Mouse (Mus musculus) liver, adult 2 months (tissue): Measurements from ENCODE around the gene Tbx10. TPM values are rescaled to one million over a fixed set of nuclear protein-coding genes. Genes with fewer than 3 reads are reported as not detected.
"Not testable (repeated sequence)": the region's sequence is repeated elsewhere in the genome, so short reads cannot be mapped to it uniquely, and the experiment has no call there.

Experiments
- DNase-seq: peaks from one replicate; pipeline ENCODE4 v3.0.0-alpha.2; 2011; ENCODE audit warnings: low read depth, low spot score; ENCODE audit errors: extremely low read depth
- H3K27ac ChIP-seq: fragments of 200-500 bp; replicated peaks from 2 replicates; pipeline ENCODE4 v1.5.1; 2012; ENCODE audit warnings: low read depth, mild to moderate bottlenecking, control low read depth, inconsistent platforms, low read length; ENCODE audit not compliant: insufficient read depth
- H3K27me3 ChIP-seq: fragments of 200-500 bp; 2 replicates; pipeline ENCODE4 v1.6.1; 2012; ENCODE audit warnings: mild to moderate bottlenecking, moderate library complexity, low read length, inconsistent platforms; ENCODE audit not compliant: control insufficient read depth, insufficient read depth
- H3K36me3 ChIP-seq: fragments of 200-500 bp; 2 replicates; pipeline ENCODE4 v1.6.1; 2012; ENCODE audit warnings: low read length, inconsistent platforms; ENCODE audit not compliant: control insufficient read depth, insufficient read depth
- H3K4me1 ChIP-seq: fragments of 200-500 bp; 2 replicates; pipeline ENCODE4 v1.6.1; 2011; ENCODE audit warnings: low read length; ENCODE audit not compliant: control insufficient read depth, insufficient read depth
- H3K4me3 ChIP-seq: fragments of 200-500 bp; 2 replicates; pipeline ENCODE4 v1.5.1; 2011; ENCODE audit warnings: low read depth, mild to moderate bottlenecking, control low read depth, low read length, moderate library complexity; ENCODE audit not compliant: insufficient read depth
- H3K79me2 ChIP-seq: fragments of 200-500 bp; 2 replicates; pipeline ENCODE4 v1.6.1; 2012; ENCODE audit warnings: inconsistent platforms, mild to moderate bottlenecking, low read length, moderate library complexity; ENCODE audit not compliant: control insufficient read depth, insufficient read depth
- H3K9ac ChIP-seq: fragments of 200-500 bp; 2 replicates; pipeline ENCODE4 v1.6.1; 2012; ENCODE audit warnings: low read depth, mild to moderate bottlenecking, control low read depth, inconsistent platforms, low read length
- CTCF ChIP-seq: fragments of 200-500 bp; IDR thresholded peaks from 2 replicates; pipeline ENCODE4 v1.5.1; 2011; ENCODE audit warnings: low read depth, low read length, control low read depth
- POLR2A ChIP-seq: fragments of 200-500 bp; IDR thresholded peaks from 2 replicates; pipeline ENCODE4 v1.6.1; 2011; ENCODE audit warnings: low read length, control low read depth; ENCODE audit not compliant: insufficient read depth; ENCODE audit errors: extremely low read depth
- WGBS: fragments of 180-500 bp; shearing (Covaris S2); methylation state at CpG from one replicate; pipeline ENCODE4 v1.1.7; 2018; 5-methylcytosine and 5-hydroxymethylcytosine counted together
- polyA plus RNA-seq: library from polyadenylated mRNA; depleted of rRNA; stranded (reverse); fragments of >200 nt; gene quantifications from 2 replicates; pipeline ENCODE4 v1.2.3, GENCODE M21; 2012
- total RNA-seq: library from RNA; depleted of rRNA; stranded (reverse); fragments of >200 nt; gene quantifications from 2 replicates; pipeline ENCODE4 v1.2.3, GENCODE M21; 2014

Gene Tbx10
- total and polyA plus RNA-seq, 2 experiments: not detected

DNA sequence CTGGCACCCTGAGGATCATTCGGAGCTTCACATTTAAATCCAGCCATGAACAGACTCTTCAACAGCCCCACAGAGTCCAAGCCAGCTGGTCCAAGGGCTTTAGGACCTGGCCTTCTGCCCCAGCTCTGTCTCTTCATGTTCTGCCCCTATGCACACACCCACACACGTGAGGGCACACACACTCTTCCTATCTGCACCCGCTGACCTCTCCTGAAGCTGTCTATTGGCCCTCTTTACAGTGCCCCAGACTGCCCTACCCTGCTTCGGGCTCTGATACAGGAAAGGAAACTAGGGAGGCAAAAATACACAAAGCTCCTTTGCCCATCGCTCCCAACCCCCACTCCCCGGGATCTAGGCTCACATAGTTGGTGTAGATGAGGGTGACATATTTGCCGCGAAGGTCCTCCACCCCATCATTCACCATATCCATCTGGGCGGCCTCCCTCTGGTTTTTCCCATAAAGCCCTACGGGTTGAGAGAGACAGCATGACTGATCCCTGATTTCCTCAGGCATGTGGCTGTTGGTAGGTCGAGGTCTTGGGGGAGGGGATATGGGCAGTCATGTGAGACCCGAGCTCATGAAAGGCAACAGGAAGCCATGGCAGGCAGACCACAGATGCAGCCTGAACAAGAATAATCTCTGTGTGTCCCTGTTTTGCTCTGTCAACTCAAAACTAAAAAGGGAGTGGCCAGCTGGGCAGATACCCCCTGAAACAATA lies 43.9 kb downstream of the Tbx10 start:
- WGBS: 19% methylated on average over 12 of the region's 12 CpGs
- Histone ChIP-seq H3K27me3 (no peaks in the 10 kb centered on the region), H3K4me3 (peak overlapping the region; percentile 59), H3K9ac (peak overlapping the region; percentile 89), H3K27ac (peak overlapping the region; percentile 96), H3K36me3 (peaks cover 4% of the 10 kb centered on the region; the same call in 1 of the 2 replicates), H3K79me2 (no peaks in the 10 kb centered on the region), H3K4me1 (peaks cover 13% of the 10 kb centered on the region; the same call in 1 of the 2 replicates)
- TF ChIP-seq POLR2A (0 out of 2 replicates have a peak, but pooled peaks have one; percentile 1), CTCF (no peak)
- DNase-seq: peak; percentile 86

DNA sequence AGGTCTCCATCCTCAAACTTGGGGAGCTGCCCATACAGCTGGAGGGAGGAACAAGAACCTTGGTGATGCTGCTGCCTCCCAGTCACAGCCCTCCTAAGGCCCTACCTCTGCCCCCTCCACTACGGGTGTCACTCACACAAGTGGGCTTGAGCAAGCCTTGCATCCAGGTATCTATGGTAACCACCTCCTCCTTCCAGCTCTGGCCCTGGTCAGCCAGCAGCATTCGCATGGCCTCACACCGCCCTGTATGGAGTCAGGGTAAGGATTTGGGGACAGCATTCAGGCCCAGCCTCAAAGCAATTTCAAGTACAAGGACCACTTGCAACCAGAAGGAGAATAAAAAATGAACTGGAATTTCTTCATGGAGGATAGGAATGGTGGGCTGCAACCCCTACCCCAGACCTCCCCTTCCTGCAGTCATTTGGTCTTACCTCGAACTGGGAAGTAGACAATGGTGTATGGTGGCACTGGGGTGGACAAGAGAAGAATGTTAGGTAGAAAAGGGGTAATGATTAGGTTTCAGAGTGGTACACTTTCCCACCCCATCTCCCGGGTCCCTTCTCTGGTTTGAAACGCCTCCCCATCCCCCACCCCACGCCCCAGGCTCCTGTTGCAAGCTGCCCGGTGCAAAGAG lies 44.7 kb downstream of the Tbx10 start:
- H3K4me3 ChIP-seq: peak overlapping the region; percentile 79
- WGBS: 4% methylated on average over 7 of the region's 8 CpGs
- not testable (repeated sequence) for H3K79me2 ChIP-seq, DNase-seq, H3K27me3 ChIP-seq, H3K36me3 ChIP-seq
- H3K9ac ChIP-seq: peak overlapping the region; percentile 85
- peak overlapping the region; percentile 82 for H3K27ac ChIP-seq
- H3K4me1 ChIP-seq: peaks cover 13% of the 10 kb centered on the region; the same call in 1 of the 2 replicates

DNA sequence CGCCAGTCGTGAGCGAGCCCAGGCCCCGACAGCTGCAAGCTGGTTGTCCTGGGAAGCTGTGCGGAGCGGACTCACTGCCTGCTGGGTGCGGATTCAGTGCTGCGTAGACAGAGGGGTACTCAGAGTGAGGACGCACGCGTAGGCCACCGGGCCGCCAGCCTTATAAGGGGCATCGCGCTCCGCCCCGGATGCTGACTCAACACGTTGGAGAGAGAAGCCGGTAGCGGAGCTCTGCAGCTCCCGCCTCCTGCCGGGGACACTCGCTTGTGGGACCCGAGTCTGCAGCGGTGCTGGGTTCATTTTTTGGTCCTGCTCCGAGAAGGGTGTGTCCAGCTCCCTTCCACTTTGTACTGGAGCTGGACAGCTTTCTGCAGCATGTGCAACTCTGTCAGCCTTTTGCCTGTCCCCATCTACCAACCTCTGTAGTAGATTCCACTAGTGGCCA lies 45.3 kb downstream of the Tbx10 start, which contains the start of gene Gstp1:
TSS of gene Gstp1 (minus strand) at position 198 of the 445 bp plus-strand sequence.
- peaks cover 4% of the 10 kb centered on the region; the same call in 1 of the 2 replicates for H3K36me3 ChIP-seq
- no peaks in the 10 kb centered on the region for H3K27me3 ChIP-seq
- no peaks in the 10 kb centered on the region for H3K79me2 ChIP-seq
- H3K4me1 ChIP-seq: peaks cover 10% of the 10 kb centered on the region; the same call in 1 of the 2 replicates
- H3K27ac ChIP-seq: peak within 1 kb of the TSS; percentile 96
- peak within 1 kb of the TSS; percentile 89 for H3K9ac ChIP-seq
- WGBS: 1% methylated on average over 26 of the region's 26 CpGs
- peak; percentile 89 for DNase-seq
- TF ChIP-seq CTCF (peak; percentile 51), POLR2A (peak; percentile 100)
- H3K4me3 ChIP-seq: peak within 1 kb of the TSS; percentile 79

DNA sequence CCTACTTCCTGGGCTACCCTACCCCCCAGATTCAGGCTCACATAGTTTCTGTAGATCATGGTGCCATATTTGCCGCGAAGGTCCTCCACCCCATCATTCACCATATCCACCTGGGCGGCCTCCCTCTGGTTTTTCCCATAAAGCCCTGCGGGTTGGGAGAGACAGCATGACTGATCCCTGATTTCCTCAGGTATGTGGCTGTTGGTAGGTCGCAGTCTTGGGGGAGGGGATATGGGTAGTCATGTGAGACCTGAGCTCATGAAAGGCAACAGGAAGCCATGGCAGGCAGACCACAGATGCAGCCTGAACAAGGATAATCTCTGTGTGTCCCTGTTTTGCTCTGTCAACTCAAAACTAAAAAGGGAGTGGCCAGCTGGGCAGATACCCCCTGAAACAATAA lies 48.4 kb downstream of the Tbx10 start:
- not testable (repeated sequence) for H3K36me3 ChIP-seq, H3K4me1 ChIP-seq, H3K27me3 ChIP-seq, DNase-seq, H3K9ac ChIP-seq, H3K79me2 ChIP-seq, H3K27ac ChIP-seq, H3K4me3 ChIP-seq
- WGBS: 97% methylated on average over 5 of the region's 5 CpGs

DNA sequence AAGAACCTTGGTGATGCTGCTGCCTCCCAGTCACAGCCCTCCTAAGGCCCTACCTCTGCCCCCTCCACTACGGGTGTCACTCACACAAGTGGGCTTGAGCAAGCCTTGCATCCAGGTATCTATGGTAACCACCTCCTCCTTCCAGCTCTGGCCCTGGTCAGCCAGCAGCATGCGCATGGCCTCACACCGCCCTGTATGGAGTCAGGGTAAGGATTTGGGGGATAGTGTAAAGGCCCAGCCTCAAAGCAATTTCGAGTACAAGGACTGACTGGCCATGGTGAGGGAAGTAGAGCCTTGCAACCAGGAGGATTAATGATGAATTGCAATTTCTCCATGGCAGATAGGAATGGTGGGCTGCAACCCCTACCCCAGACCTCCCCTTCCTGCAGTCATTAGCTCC lies 48.9 kb downstream of the Tbx10 start:
- not testable (repeated sequence) for H3K9ac ChIP-seq, H3K36me3 ChIP-seq, H3K79me2 ChIP-seq, DNase-seq, H3K27ac ChIP-seq, H3K27me3 ChIP-seq, H3K4me3 ChIP-seq
- peaks cover 10% of the 10 kb centered on the region for H3K4me1 ChIP-seq
- WGBS: 94% methylated on average over 4 of the region's 4 CpGs

DNA sequence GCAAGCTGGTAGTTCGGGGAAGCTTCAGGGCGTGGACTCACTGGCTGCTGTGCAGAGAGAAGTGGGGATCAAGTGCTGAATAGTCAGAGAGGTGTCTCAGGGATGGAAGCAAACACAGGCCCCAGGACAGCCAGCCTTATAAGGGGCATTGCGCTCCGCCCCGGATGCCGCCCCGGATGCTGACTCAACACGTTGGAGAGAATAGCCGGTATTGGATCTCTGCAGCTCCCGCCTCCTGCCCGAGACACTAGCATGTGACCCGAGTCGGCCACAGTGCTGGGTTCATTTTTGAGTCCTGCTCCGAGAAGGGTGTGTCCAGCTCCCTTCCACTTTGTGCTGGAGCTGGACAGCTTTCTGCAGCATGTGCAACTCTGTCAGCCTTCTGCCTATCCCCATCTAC lies 49.6 kb downstream of the Tbx10 start:
- Histone ChIP-seq H3K4me1 (peaks cover 16% of the 10 kb centered on the region), H3K36me3 (no peaks in the 10 kb centered on the region), H3K27me3 (no peaks in the 10 kb centered on the region), H3K27ac (no peak overlapping the region), H3K79me2 (no peaks in the 10 kb centered on the region), H3K9ac (no peak overlapping the region), H3K4me3 (peak overlapping the region; percentile 21; the same call in 1 of the 2 replicates)
- DNase-seq: no peak
- WGBS: 66% methylated on average over 14 of the region's 14 CpGs
- no peak for TF ChIP-seq POLR2A
- TF ChIP-seq CTCF: no peak

DNA sequence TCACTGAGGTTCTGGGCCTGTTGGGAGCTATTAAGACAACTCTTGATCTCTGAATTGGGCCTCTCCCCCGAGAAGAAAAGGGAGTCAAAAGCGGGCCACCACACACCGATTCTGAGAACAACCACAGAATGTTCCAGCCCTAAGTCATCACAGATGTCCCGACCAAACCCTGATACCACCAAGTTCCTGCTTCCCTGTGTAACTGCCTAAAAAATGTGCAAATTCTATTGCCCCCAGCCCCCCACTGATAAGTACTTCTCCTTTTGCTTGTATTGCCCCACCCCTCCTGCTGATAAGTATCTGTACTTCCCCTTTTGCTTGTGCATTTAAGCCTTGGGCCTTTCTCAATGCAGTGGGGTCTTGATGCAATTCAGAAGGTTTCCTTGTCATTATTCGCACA lies 51.6 kb downstream of the Tbx10 start:
- not testable (repeated sequence) for H3K27ac ChIP-seq

More for the DNA sequence above, 51.6 kb downstream of the Tbx10 start:
- not testable (repeated sequence) for DNase-seq, H3K9ac ChIP-seq, H3K36me3 ChIP-seq, H3K27me3 ChIP-seq, H3K79me2 ChIP-seq, H3K4me3 ChIP-seq
- H3K4me1 ChIP-seq: peaks cover 16% of the 10 kb centered on the region
- WGBS: 92% methylated on average over 5 of the region's 5 CpGs
